Mouse (Mus musculus) megakaryocyte, embryonic 14.5 days (primary cell): ENCODE measurements around the gene 1110008P14Rik.

ENCODE experiments used
- FLI1 ChIP-seq: IDR thresholded peaks from 2 replicates; pipeline ENCODE4 v1.6.1; 2012; ENCODE audit warnings: low read length, inconsistent platforms, mixed read lengths
- GATA1 ChIP-seq: IDR thresholded peaks from 3 replicates; pipeline ENCODE4 v1.6.1; 2012; ENCODE audit warnings: mixed read lengths, low read length, inconsistent platforms, borderline replicate concordance

GRCm38 (mm10) chr2:32427720-32428119 is 46.0 kb upstream of the 1110008P14Rik start:
- TF ChIP-seq GATA1 (no peak), FLI1 (no peak)
